Mouse (Mus musculus) MEL-GATA-1-ER (cell line): ENCODE data around the gene Siae.
A peak's percentile ranks its signal among the peaks of the same experiment; 100 is the strongest.

ENCODE experiments used
- DNase-seq: peaks from one replicate; pipeline ENCODE4 v3.0.0-alpha.2; 2012; ENCODE audit warnings: low read depth; ENCODE audit errors: extremely low read depth

Gene Siae

GRCm38 (mm10) chr9:37540701-37541575, 14.6 kb upstream of the Siae start:
- no peak for DNase-seq

DNA sequence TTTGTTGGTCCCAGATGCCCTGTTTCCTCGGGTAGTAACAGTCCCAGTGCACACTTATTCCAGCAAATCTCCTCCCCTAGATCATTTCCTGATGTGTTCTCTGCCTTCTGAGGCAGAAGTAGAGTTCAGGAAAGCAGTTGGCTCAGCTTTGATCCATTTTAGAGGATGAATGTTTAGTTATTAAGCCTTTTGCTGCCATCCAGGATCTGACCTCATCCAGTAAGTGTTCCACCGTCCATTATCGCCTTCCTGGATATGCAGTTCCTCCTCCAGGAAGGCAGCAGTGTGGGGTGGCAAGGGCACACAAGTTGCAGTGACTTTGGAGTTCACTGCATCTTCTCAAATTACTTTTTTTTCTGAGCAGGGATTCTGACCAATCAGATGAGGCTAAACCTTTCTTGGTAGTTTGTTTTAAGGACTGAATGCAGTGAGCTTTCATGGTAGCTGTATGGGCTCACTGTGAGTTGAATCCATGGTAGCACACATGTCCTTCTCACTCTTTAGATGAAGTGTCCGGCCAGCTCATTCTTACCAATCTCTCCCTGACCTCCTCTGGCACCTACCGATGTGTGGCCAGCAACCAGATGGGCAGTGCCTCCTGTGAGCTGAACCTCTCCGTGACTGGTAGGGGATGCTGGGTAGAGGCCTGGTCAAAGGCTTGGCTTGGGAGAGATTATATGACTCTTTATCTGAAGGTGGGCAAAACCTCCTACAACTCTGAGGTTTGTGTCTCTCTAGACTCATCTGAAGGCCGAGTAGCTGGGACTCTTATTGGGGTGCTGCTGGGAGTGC, 13.5 kb upstream of the Siae start:
- no peak for DNase-seq

DNA sequence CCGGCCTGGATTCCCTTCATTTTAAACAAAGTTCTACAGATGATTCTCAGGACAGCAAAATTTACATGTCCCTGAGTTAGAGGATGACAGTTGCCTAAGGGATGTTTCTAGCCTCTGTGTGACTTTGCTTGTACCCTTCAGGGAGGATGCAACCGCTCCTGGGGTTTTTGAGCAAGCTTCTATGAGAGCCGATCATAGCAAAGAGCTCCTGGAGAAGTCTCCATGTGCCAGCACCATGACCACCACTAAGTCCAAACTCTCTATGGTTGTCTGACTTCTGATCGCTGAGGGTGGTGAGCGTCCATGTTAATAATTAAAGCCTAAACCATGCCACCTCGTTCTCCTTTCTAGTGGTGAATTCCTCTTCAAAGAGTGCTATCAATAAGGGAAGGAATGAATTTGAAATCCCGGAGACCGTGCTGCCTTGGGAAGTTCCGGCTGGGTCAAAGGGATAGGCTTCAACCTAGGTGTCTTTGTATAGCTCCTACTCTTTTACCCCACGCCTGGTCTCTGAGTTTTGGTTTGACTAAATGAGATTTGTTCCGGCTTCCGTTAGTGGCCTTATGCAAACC, 11.5 kb upstream of the Siae start:
- DNase-seq, result no peak

GRCm38 (mm10) chr9:37544447-37545165, 10.9 kb upstream of the Siae start:
- no peak for DNase-seq

GRCm38 (mm10) chr9:37545166-37545610, 10.3 kb upstream of the Siae start:
- DNase-seq, result no peak

DNA sequence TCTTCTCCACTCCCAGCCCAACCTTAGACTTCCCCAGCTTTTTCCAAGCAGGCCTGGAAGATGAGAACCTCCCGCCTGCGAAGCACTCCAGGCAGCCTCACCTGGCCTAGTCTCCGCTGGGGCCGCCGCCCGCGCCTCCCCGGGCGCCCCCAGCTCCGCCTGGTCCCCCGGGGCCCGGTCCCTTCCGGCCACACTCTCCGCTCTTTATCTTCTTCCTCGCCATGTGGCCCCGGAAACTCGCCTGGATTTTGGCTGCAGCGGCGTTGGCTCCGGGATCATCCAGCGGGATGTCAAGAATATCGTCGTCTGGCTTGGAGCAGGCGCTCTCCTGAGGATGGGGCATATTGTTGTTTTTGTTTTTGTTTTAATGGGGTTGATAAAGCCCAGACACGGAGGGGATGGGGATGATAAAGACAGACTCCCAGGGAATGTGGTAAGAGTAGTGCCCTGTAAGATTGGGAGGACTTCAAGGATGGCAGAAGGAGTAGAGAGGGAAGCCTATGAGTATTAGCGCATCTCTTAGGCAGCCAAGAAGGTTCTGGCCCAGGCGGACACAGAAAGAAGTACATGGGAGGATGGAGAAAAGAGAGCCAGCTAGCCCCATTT, 9.5 kb upstream of the Siae start:
- no peak for DNase-seq

- no peak for DNase-seq
Observed at GRCm38 (mm10) chr9:37546889-37547288, 8.6 kb upstream of the Siae start.

DNA sequence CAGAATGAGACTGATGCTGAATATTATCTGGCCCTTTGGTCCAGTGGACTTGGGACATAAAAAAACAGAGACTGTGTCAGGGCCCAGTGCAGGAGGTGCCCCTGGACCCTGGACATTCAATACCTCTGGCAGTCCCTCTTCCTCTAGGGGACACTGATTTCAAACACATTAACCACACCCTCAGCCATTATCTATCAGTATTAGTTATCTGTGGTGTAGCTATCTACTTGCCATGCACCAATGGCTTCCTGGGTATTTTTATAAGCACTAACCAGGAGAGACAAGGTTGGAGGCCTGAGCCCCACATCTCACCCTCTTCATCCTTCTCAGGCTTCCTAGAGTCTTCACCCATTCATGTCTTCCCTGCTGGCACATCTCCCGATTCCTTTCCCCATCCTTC, 5.1 kb upstream of the Siae start:
- DNase-seq, result no peak

DNA sequence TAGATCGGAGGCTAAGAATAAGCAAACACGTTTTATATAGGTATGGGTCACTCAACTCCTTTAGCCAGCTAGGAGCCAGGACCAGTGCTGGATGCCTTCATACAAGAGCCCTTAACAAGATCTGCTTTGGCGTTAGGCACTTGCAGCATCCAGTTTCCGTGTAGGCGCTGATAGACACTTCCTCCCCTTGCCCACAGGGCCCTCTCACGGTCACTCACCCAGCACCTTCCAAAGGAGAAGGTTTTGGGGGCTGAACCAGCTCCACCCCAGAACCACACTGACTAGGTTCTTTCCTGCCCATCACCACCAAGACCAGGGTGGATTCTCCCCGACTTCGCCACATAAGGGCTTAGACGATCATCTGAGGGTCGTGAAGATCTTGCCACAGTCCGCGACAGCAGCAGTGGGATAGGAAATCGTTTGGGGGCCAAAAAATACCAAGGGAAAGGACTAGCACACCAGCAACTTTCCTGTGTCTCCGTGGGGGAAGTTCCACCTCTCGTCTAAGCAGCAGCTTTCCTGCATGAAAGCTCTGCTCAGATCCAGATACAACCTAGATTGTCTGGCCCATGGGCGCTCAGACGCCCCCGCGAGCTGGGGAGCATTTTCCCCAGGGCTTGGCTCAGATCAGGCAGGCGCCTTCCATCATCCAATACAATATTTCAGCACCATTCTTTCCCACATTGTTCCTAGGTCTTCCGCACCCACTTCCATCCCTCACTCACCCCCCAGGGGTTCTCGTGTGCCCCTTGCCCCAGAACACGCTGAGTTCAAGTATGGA, 3.6 kb upstream of the Siae start:
- no peak for DNase-seq

- peak; percentile 81 for DNase-seq
Observed at GRCm38 (mm10) chr9:37552536-37553293, 2.8 kb upstream of the Siae start, which contains the start of gene Nrgn. Gene Nrgn, minus strand, starts transcription at chr9:37552904.

DNA sequence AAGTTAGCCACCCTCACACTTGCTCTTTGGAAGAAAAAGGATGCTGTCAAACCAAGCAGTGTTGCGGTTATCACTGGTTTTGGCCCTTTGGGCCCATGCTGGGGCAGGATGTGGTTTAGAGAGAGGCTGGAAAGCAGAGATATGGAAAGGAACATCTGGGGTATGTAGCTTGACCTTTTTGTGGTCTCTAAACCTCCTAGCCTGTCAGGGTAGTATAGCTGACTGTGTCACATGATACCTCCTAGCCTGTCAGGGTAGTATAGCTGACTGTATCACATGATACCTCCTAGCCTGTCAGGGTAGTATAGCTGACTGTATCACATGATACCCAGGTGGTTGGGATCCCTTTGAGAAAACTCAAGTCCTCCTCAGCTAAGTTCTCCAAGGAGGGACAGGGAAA, 1.2 kb upstream of the Siae start:
- DNase-seq, result peak; percentile 93

DNA sequence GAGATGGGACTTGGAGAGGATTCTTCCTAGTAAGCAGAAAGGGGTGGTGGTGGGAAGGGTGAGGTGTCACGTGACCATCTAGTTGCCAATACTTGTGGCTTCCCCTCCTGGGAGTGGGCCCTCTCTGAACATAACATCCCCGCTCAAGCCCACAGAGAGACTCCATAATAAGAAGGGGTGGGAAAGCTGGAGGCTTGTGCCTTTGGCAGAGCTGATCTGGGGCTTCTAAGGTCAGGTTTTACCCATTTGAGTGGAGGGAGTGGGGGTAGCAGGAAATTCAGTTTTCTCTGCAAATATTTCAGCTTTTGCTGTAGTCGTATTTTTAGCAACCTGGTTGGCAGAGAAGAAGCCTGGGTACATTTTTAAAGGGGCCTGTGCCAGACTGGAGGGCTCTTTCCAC, 868 bp downstream of the Siae start:
- no peak for DNase-seq

- DNase-seq, result no peak
Observed at GRCm38 (mm10) chr9:37560617-37561016, 5.1 kb downstream of the Siae start.

GRCm38 (mm10) chr9:37563805-37564204, 8.3 kb downstream of the Siae start:
- DNase-seq, result no peak

DNA sequence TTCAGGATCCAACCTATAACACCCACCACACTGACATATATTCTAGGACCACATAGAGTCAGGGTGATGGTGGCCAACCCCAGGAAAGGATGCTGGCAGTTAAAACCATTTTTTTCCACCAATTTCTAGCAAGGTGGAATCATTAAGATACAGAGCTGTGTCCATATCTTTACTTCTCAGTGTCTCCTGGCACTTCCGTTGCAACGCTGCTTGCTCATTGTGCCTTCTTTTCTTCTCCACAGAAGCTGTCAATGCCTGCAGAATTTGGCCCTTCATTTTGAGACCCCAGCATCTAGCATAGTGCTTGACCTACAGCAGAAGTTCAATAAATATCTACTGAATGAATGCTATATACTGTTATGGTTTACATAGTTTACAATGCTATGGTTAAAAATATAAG, 11.5 kb downstream of the Siae start:
- peak; percentile 73 for DNase-seq

GRCm38 (mm10) chr9:37567454-37567853, 12.0 kb downstream of the Siae start:
- DNase-seq, result no peak

- no peak for DNase-seq
Observed at GRCm38 (mm10) chr9:37567892-37568604, 12.6 kb downstream of the Siae start.

DNA sequence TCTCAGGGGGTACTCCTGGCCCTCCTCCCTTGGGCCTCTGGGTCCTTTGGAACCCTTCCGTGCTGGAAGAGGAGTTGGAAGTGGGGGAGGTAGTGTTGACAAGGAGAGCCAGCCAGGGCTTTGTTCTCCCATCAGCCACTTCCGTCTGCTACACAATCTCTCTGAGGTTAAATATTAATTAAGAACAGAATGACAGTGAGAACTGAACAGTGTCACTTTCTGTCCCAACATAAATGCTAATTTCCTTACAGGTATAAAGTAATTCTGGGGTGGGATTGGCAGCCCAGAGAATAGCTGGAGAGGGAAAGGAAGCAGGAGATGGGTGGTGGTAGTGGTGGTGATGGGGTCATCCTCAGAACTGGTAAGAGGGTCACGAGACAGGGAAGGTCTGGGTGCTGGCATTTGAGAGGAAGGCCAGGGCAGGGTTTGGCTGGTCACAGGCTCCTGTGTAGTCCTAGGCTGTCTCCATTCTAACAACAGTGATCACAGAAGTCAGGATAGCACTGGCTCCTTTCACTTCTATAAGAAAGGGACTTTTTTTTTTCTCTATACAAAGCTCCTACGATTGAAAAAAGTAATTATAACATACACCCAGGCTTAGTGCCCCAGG, 13.2 kb downstream of the Siae start:
- DNase-seq, result no peak
